Mouse (Mus musculus): ENCODE data around the gene Gm44790. TPM values are rescaled to one million over a fixed set of nuclear protein-coding genes. Genes with fewer than 3 reads are reported as not detected.

Gene Gm44790
- polyA plus RNA-seq, 1 experiment from 2014 or later, result not detected

GRCm38 (mm10) chr6:86439531-86439930 is 13.1 kb downstream of the Gm44790 start:
- Histone ChIP-seq H3K9me3 (replicated peaks) (no peaks in the 10 kb centered on the region), H3K27me3 (replicated peaks) (no peaks in the 10 kb centered on the region), H3K36me3 (peaks cover 45% of the 10 kb centered on the region), H3K4me1 (replicated peaks) (peaks cover 7% of the 10 kb centered on the region), H3K4me2 (peak overlapping the region; percentile 78), H3K27ac (ENCODE audit: poor library complexity, severe bottlenecking) (no peak overlapping the region), H3K4me3 (peak overlapping the region; percentile 74), H3K9ac (0 out of 2 replicates have a peak overlapping the region, but pooled peaks have one; percentile 31)
- WGBS, result 90% methylated on average over 1 of the region's 1 CpGs
- ATAC-seq (ENCODE audit: insufficient number of reproducible peaks, low FRiP score), result no peak

- Histone ChIP-seq H3K36me3 (peaks cover 41% of the 10 kb centered on the region), H3K9ac (no peak overlapping the region), H3K9me3 (replicated peaks) (no peaks in the 10 kb centered on the region), H3K4me2 (no peak overlapping the region), H3K4me1 (replicated peaks) (peaks cover 7% of the 10 kb centered on the region), H3K27me3 (replicated peaks) (no peaks in the 10 kb centered on the region), H3K27ac (ENCODE audit: poor library complexity, severe bottlenecking) (no peak overlapping the region), H3K4me3 (no peak overlapping the region)
- 93% methylated on average over 10 of the region's 10 CpGs for whole genome bisulfite sequencing
- no peak for ATAC-seq (ENCODE audit: insufficient number of reproducible peaks, low FRiP score)
Measured at GRCm38 (mm10) chr6:86441571-86441970, 15.1 kb downstream of the Gm44790 start.

- no peak overlapping the region for H3K27ac ChIP-seq (ENCODE audit: poor library complexity, severe bottlenecking)
Measured at GRCm38 (mm10) chr6:86445551-86445950, 19.1 kb downstream of the Gm44790 start.

GRCm38 (mm10) chr6:86446927-86447568 is 20.6 kb downstream of the Gm44790 start:
- Histone ChIP-seq H3K27ac (ENCODE audit: poor library complexity, severe bottlenecking) (no peak overlapping the region), H3K36me3 (peaks cover 72% of the 10 kb centered on the region), H3K4me1 (replicated peaks) (no peaks in the 10 kb centered on the region), H3K4me3 (no peak overlapping the region), H3K9me3 (replicated peaks) (no peaks in the 10 kb centered on the region), H3K9ac (no peak overlapping the region), H3K27me3 (replicated peaks) (no peaks in the 10 kb centered on the region), H3K4me2 (no peak overlapping the region)
- no peak for ATAC-seq (ENCODE audit: insufficient number of reproducible peaks, low FRiP score)
- WGBS, result 89% methylated on average over 1 of the region's 1 CpGs

More at GRCm38 (mm10) chr6:86445551-86445950, 19.1 kb downstream of the Gm44790 start:
- Histone ChIP-seq H3K4me2 (no peak overlapping the region), H3K36me3 (peaks cover 68% of the 10 kb centered on the region), H3K9ac (no peak overlapping the region), H3K4me1 (replicated peaks) (no peaks in the 10 kb centered on the region), H3K9me3 (replicated peaks) (no peaks in the 10 kb centered on the region), H3K4me3 (no peak overlapping the region), H3K27me3 (replicated peaks) (no peaks in the 10 kb centered on the region)
- WGBS, result 89% methylated on average over 18 of the region's 18 CpGs
- no peak for ATAC-seq (ENCODE audit: insufficient number of reproducible peaks, low FRiP score)

- Histone ChIP-seq H3K9ac (no peak overlapping the region), H3K4me2 (no peak overlapping the region), H3K9me3 (replicated peaks) (no peaks in the 10 kb centered on the region), H3K4me3 (no peak overlapping the region), H3K27ac (ENCODE audit: poor library complexity, severe bottlenecking) (no peak overlapping the region), H3K4me1 (replicated peaks) (no peaks in the 10 kb centered on the region), H3K27me3 (replicated peaks) (no peaks in the 10 kb centered on the region), H3K36me3 (peaks cover 73% of the 10 kb centered on the region)
- no peak for ATAC-seq (ENCODE audit: insufficient number of reproducible peaks, low FRiP score)
- 95% methylated on average over 3 of the region's 3 CpGs for WGBS
Measured at GRCm38 (mm10) chr6:86456727-86457126, 30.3 kb downstream of the Gm44790 start.

- H3K9me3 ChIP-seq (replicated peaks), result no peaks in the 10 kb centered on the region
- 90% methylated on average over 3 of the region's 3 CpGs for WGBS
- H3K9ac ChIP-seq, result no peak overlapping the region
- H3K36me3 ChIP-seq, result peaks cover 75% of the 10 kb centered on the region
- H3K27ac ChIP-seq (ENCODE audit: poor library complexity, severe bottlenecking), result no peak overlapping the region
- no peak overlapping the region for H3K4me3 ChIP-seq
- H3K4me1 ChIP-seq (replicated peaks), result no peaks in the 10 kb centered on the region
- no peak for ATAC-seq (ENCODE audit: insufficient number of reproducible peaks, low FRiP score)
- H3K27me3 ChIP-seq (replicated peaks), result no peaks in the 10 kb centered on the region
- no peak overlapping the region for H3K4me2 ChIP-seq
Measured at GRCm38 (mm10) chr6:86463079-86463478, 36.6 kb downstream of the Gm44790 start.

- Histone ChIP-seq H3K36me3 (peaks cover 16% of the 10 kb centered on the region), H3K4me1 (replicated peaks) (peaks cover 29% of the 10 kb centered on the region), H3K9me3 (replicated peaks) (no peaks in the 10 kb centered on the region), H3K4me2 (peak overlapping the region; percentile 62), H3K27ac (ENCODE audit: poor library complexity, severe bottlenecking) (peak overlapping the region; percentile 81), H3K27me3 (replicated peaks) (no peaks in the 10 kb centered on the region), H3K9ac (no peak overlapping the region; the same call in 1 of the 2 replicates), H3K4me3 (no peak overlapping the region)
- no peak for ATAC-seq (ENCODE audit: insufficient number of reproducible peaks, low FRiP score)
- 84% methylated on average over 3 of the region's 3 CpGs for WGBS
Measured at GRCm38 (mm10) chr6:86471317-86471716, 44.9 kb downstream of the Gm44790 start.

- 20% methylated on average over 9 of the region's 9 CpGs for WGBS
- Histone ChIP-seq H3K9ac (peak overlapping the region; percentile 47), H3K27ac (ENCODE audit: poor library complexity, severe bottlenecking) (peak overlapping the region; percentile 81), H3K36me3 (peaks cover 14% of the 10 kb centered on the region), H3K4me1 (replicated peaks) (peaks cover 34% of the 10 kb centered on the region), H3K4me2 (peak overlapping the region; percentile 62), H3K27me3 (replicated peaks) (no peaks in the 10 kb centered on the region), H3K9me3 (replicated peaks) (no peaks in the 10 kb centered on the region), H3K4me3 (peak overlapping the region; percentile 33)
- peak; percentile 33 for ATAC-seq (ENCODE audit: insufficient number of reproducible peaks, low FRiP score)
Measured at GRCm38 (mm10) chr6:86471760-86472099, 45.3 kb downstream of the Gm44790 start.

- Histone ChIP-seq H3K36me3 (peaks cover 9% of the 10 kb centered on the region), H3K27ac (ENCODE audit: poor library complexity, severe bottlenecking) (peak overlapping the region; percentile 87), H3K9me3 (replicated peaks) (no peaks in the 10 kb centered on the region), H3K4me2 (peak overlapping the region; percentile 62), H3K4me1 (replicated peaks) (peaks cover 37% of the 10 kb centered on the region), H3K9ac (peak overlapping the region; percentile 73), H3K27me3 (replicated peaks) (no peaks in the 10 kb centered on the region), H3K4me3 (peak overlapping the region; percentile 33)
- ATAC-seq (ENCODE audit: insufficient number of reproducible peaks, low FRiP score), result peak; percentile 95
- under 1% methylated on average over 55 of the region's 56 CpGs for WGBS
Measured at GRCm38 (mm10) chr6:86472100-86472955, 45.9 kb downstream of the Gm44790 start.

GRCm38 (mm10) chr6:86473077-86473476 is 46.6 kb downstream of the Gm44790 start:
- no peak for ATAC-seq (ENCODE audit: insufficient number of reproducible peaks, low FRiP score)
- peak overlapping the region; percentile 33 for H3K4me3 ChIP-seq

GRCm38 (mm10) chr6:86474072-86474471 is 47.6 kb downstream of the Gm44790 start:
- Histone ChIP-seq H3K36me3 (no peaks in the 10 kb centered on the region; the same call in none of the 2 replicates), H3K9me3 (replicated peaks) (no peaks in the 10 kb centered on the region), H3K4me1 (replicated peaks) (peaks cover 54% of the 10 kb centered on the region), H3K27ac (ENCODE audit: poor library complexity, severe bottlenecking) (no peak overlapping the region), H3K9ac (no peak overlapping the region), H3K4me2 (no peak overlapping the region), H3K27me3 (replicated peaks) (no peaks in the 10 kb centered on the region), H3K4me3 (no peak overlapping the region)
- WGBS, result 92% methylated on average over 5 of the region's 5 CpGs
- ATAC-seq (ENCODE audit: insufficient number of reproducible peaks, low FRiP score), result no peak

More at GRCm38 (mm10) chr6:86473077-86473476, 46.6 kb downstream of the Gm44790 start:
- 69% methylated on average over 7 of the region's 7 CpGs for WGBS
- H3K9me3 ChIP-seq (replicated peaks), result no peaks in the 10 kb centered on the region
- H3K9ac ChIP-seq, result peak overlapping the region; percentile 73
- no peaks in the 10 kb centered on the region for H3K27me3 ChIP-seq (replicated peaks)
- peak overlapping the region; percentile 62 for H3K4me2 ChIP-seq
- peaks cover 3% of the 10 kb centered on the region for H3K36me3 ChIP-seq
- H3K27ac ChIP-seq (ENCODE audit: poor library complexity, severe bottlenecking), result peak overlapping the region; percentile 87
- H3K4me1 ChIP-seq (replicated peaks), result peaks cover 44% of the 10 kb centered on the region

All from heart, embryonic 12.5 days (tissue).